Mouse (Mus musculus) embryonic fibroblast, embryonic 13.5 days (primary cell): Measurements from ENCODE around the gene Gm45021.

Experiments
- CTCF ChIP-seq: IDR thresholded peaks from 2 replicates; pipeline ENCODE4 v1.5.1; 2011; ENCODE audit warnings: mild to moderate bottlenecking, control low read depth, low read length, moderate library complexity, borderline replicate concordance; ENCODE audit not compliant: insufficient read depth
- POLR2A ChIP-seq: IDR thresholded peaks from 2 replicates; pipeline ENCODE4 v1.6.1; 2011; ENCODE audit warnings: low read depth, mild to moderate bottlenecking, control low read depth, low read length, moderate library complexity

DNA sequence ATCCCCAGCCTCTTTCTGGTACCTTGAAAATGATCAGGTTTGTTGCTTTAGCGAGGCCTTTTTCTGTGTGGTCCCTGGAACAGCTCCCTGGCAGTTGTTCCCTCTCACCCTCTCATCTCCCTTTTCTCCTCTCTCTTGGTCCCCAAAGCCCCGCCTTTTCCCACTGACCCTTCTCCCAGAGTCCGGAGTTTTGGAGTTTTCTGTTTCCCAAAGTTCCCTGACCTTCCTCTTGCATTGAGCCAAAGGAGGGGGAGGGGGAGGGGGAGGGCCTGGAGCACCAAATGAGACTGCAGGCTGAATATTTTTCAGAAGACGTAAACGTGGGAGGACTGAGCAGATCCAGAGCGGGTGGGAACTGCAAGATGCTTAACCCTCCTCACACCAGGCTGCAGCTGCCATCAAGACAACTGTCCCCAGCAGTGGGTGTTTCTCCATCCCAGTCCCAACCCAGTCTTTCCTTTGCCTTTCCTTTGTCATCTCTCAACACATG lies 16.8 kb upstream of the Gm45021 start, which contains the start of gene Rarres2:
- TF ChIP-seq CTCF = no peak
- no peak for TF ChIP-seq POLR2A
